Mouse (Mus musculus) natural killer cell, adult 2 months (primary cell): Measurements from ENCODE around the gene Apon.
"Not testable (repeated sequence)": the region's sequence is repeated elsewhere in the genome, so short reads cannot be mapped to it uniquely, and the experiment has no call there.

ENCODE experiments used
- DNase-seq, 2 experiments: peaks; one replicate each; pipeline ENCODE4 v3.0.0; 2022; ENCODE audit warnings: low spot score in 2 of 2

Apon gene

DNA sequence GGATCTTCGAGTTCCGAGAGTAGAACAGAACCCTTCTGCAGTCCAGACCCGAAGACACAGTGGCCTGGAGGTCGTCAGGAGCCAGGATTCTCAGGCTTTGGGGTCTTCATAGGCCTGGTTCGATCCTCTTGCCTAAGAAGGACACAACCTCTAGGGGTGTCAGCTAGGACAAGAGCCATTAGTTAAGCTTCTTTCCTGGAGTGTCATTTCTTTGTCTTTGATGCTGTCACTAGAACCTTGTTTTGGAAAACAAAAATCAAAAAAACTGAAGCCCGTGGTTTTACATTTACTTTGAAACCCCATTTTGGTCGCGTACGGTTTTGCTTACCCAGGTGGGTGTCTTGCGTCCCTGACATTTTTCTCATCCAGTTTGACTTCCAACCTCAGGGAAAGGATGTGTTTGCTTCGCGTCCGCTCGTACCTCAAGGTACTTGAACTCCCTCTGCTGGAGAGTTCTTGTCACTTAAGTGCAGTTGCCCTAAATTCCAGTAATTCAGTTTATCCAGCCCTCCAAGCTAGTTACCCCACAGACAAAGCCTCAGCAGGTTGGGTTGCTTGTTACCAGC, 21.4 kb upstream of the Apon start:
- DNase-seq = peak; percentile 64 to 65

DNA sequence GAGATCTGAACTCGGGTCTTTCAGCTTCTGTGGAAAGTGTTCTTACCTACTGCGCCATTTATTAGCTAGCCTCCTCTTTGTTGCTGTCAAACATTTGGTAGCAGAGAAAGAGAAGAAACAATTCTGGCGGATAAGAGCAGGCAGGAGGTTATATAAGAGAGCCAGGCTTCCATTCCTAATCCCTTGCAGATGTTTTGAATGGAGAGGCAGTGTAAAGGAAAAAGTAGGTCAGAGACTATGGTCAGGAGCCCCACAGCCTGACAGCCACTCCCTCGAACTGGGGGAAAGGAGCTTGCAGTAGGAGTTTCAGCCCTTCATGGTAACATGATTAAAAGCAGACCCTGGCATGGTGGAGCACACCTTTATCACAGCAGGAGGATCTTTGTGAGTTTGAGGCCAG, 17.6 kb upstream of the Apon start:
- DNase-seq = no peak

DNA sequence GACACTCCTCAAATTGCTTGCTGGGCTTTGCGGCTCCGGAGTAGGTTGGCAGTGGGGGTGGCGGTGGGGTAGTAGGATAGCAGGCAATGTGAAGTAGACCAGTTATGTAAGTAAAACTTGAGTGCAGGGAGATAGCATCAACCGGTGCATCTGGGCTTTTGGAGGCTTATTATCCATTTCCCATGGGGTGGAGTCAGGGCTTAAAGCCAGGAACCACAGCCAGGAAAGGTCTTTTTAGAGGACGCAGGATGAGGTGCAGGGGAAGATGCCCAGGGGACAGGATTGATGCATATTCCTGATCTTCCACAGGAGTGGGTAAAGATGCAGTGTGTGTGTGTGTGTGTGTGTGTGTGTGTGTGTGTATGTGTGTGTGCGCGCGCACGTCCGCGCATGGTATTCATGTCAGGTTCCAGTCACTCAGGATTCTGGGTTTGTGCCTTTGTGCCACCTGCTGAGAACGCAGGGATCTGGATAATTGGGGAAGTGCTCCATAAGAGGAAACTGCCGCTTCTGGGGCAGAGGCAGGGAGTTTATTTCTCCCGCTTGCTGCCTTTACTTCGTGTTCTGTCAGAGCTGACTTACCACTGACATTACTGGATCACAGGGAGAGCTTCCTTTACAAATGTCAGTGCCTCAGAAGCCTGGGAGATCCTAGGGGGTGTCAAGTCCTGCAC, 16.0 kb upstream of the Apon start:
- DNase-seq = no peak

DNA sequence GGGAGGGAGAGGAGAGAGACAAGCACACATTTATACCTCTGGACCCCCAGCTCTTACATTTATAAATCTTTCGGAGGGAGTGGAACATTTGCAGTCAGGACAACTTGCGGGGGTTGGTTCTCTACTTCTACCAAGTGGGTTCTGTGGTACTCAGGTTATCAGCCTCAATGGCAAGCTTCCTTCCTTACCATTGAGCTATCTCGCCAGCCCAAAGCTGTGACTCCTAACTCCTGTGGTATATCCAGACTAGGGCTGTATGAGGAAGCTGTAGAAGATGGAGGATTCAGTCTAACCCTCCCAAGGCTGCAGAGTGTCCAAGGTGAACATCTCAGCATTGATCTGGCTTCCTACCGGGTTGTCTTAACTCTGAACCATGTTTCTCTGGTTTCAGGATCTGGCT, 14.8 kb upstream of the Apon start:
- no peak for DNase-seq

- no peak for DNase-seq
Observed at GRCm38 (mm10) chr10:128240131-128240530, 13.8 kb upstream of the Apon start.

GRCm38 (mm10) chr10:128243252-128243651, 10.6 kb upstream of the Apon start:
- DNase-seq = no peak

DNA sequence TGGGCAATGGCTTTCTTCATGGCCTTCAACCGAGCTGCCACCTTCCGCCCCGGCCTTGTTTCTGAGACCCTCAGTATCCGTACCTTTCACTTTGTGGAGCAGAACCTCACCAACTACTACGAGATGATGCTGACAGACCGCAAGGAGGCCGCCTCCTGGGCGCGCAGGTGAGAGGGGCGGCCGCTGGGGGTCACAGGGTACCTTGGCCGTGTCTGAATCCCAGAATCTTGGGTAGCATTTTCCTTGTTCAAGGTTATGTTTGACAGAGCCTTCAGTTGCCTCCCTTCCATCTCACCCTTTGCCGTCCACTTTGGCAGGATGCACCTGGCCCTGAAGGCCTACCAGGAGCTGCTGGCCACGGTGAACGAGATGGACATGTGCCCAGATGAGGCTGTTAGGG, 9.8 kb upstream of the Apon start:
- no peak for DNase-seq

- DNase-seq = no peak
Observed at GRCm38 (mm10) chr10:128247020-128247732, 6.7 kb upstream of the Apon start.

DNA sequence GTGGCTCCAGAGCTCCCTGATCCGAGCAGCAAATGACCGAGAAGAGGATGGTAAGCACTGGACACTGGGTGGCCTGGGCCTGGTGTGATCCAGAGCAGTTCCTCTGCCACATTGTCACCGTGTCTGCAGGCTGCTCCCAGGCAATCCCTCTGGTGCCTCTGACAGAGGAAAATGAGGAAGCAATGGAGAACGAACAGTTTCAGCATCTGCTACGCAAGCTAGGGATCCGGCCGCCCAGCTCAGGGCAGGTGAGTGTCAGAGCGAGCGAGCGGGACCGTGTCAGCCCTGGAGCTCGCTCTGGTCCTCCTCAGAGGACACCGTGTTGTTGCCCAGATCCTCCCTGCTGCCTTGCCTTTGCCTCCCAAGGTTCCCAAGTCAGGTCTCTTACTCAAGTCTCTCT, 3.3 kb upstream of the Apon start:
- DNase-seq = no peak

DNA sequence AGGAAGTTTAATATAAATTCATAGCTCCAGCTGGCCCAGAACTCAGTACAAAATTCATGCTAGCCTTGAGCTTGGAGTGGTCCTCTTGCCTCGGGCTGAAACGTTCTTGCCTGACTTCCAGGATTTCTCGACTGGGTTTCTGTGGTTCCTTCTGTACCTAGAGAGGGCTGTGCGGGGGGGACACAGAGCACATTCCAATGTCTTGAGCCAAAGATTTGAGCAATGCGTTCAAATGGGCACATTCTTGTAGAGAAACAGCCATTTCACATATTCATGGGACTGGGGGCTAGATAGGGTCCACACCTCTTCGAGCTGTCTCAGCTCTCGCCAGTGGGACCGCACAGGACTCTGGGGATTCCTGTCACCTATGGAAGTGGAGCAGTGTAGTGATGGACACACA, 2.0 kb downstream of the Apon start:
- DNase-seq = no peak

- no peak for DNase-seq
Observed at GRCm38 (mm10) chr10:128256328-128256727, 2.4 kb downstream of the Apon start.

DNA sequence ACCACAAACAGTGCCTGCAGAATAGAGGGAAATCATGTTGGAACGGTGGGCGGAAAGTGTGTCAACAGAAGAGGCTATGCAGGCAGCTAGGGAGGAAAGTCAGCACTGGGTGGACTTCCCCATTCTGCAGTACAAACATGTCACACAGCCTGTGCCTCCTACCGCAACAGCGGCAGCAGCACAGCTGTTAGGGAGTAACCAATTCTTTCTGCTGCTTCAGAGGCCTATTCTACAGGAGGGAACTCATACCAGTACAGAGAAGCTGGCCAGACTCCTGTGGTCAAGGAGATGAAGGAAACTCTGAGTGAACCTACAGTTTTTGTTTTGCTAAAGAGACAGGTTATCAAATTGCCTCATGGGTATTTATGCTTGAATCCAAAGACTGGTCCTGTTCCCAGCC, 5.1 kb downstream of the Apon start:
- DNase-seq = peak in 1 of 2 experiments; percentile 24

DNA sequence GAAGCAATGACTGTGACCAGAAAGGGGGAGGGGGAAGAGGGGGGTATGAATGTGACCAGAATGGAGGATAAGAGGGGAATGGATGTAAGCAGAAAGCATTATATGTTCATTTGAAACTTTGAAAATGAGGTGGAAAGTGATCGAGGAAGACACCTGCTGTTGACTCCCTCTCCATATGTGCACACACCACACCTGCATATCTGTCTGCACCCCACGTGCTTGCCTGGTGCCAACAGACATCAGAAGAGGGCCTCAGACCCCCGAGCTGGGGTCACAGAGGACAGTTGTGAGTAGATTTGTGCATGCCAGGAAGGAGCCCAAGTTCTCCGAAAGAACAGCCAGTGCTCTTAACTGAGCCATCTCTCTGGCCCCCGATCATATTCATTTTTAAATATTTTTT, 6.0 kb downstream of the Apon start:
- DNase-seq = no peak

DNA sequence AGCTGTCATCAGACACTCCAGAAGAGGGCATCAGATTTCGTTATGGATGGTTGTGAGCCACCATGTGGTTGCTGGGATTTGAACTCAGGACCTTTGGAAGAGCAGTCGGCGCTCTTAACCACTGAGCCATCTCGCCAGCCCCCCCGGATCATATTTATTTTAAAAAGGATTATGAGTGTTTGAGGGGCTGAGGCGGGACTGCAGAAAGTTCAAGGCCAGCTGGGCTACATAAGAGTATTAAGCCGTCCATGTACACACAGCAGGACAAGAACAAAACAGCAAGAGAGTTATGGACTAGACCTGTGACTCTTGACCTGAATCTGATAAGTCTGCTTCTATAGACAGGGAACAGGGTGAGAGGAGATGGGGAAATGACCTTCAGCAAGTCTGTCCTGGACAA, 6.5 kb downstream of the Apon start:
- not testable (repeated sequence) for DNase-seq

DNA sequence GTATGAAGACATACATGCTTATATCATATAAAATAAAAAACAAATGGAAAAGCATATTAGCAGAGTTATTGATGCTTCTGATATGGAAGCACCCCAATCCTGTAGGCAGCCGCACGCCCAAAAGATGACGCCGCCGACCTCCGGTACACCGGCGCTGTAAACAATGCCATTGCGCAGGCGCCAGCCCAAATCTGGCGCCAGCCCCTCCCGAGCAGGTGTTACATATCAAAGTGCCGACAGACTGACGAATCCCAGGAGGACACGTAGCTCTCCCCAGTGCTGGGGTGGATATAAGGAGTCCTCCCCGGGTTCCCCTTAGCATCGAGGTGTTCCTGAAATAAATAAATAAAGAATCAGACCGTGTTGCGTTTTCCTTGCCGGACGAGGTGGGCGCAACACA, 8.4 kb downstream of the Apon start:
- no peak for DNase-seq

DNA sequence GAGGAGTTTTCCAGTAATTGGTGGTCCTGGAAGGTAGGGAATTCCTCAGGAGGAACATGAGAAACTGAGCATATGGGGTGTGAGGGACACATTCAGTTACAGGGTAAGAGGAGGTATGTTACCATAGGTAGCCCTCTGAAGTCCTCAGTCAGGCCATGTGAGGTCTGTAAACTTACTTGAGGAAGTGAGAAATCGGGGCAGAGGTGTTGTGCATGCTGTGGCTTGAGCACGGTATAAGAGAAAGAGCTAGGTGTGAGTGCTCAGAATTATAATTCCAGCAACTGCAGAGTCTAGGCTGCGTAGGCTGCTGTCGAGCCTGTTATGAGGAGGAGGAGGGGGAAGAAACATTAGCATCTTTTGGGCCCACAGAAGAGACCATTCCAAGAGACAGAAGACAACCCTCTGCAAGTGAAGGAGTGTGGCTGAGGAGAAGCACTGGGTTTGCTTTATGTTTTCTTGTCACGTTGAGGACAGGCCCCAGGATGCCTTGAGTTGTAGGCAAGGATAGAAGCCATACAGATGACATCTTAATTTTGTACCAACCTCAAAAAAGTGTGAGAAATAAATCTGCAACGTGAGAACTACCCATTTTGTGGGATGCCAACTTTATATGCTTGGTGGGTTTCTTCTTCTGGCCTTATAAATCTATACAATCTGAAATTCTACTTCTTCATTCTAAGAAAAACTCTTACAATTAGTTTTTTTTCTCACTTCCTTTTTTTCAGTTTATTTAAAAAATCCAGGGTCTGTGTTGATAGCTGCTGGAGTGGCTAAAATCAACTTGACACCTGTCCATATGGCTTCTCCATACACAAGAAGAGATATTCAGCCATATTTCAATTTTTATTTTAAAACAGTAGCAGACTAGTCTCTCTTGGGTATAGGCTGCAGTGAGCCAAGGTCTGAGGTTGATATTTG, 9.8 kb downstream of the Apon start:
- DNase-seq = peak in 1 of 2 experiments; percentile 20

GRCm38 (mm10) chr10:128268371-128268770, 14.5 kb downstream of the Apon start, which contains the start of gene Apof:
Apof (plus strand) TSS chr10:128268671.
- DNase-seq = no peak

- DNase-seq = no peak
Observed at GRCm38 (mm10) chr10:128269206-128269910, 15.5 kb downstream of the Apon start.

- peak; percentile 90 to 92 for DNase-seq
Observed at GRCm38 (mm10) chr10:128270287-128270841, 16.5 kb downstream of the Apon start, which contains the start of gene Stat2. Stat2 (plus strand) TSS chr10:128270559.

DNA sequence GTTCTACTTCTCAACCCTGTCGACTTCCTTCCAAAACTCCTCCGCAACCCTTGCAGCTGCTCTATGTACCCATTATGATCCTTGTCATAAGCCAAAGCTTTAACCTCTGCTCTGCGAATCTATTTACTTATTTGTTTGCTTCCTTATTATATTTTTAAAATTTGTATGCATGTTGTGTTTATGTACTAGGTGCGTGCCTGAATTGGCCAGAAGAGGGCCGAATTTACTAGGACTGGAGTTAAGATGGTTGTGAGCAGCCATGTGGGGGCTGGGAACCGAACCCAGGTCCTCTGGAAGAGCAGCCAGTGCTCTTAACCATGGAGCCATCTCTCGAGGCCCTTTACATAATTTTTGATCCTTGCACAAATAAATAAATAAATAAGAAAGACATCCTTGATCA, 17.0 kb downstream of the Apon start:
- no peak for DNase-seq

GRCm38 (mm10) chr10:128271883-128272282, 18.0 kb downstream of the Apon start:
- DNase-seq = no peak
